Mouse (Mus musculus): ENCODE results near the gene Cth.
"Not testable (repeated sequence)": the region's sequence is repeated elsewhere in the genome, so short reads cannot be mapped to it uniquely, and the experiment has no call there.

The Cth gene

GRCm38 (mm10) chr3:157924692-157925328, at the start of gene Cth:
Gene Cth, minus strand, starts transcription at chr3:157925077.
- peak; percentile 89 to 94 for DNase-seq

- DNase-seq: no peak
Measured at GRCm38 (mm10) chr3:157973236-157973635, 48.4 kb upstream of the Cth start.

- no peak for DNase-seq
Measured at GRCm38 (mm10) chr3:157971151-157971550, 46.3 kb upstream of the Cth start.

GRCm38 (mm10) chr3:157957320-157957719, 32.4 kb upstream of the Cth start:
- DNase-seq: no peak

- no peak for DNase-seq
Measured at GRCm38 (mm10) chr3:157956201-157956600, 31.3 kb upstream of the Cth start.

GRCm38 (mm10) chr3:157955466-157955865, 30.6 kb upstream of the Cth start:
- DNase-seq: no peak

- no peak for DNase-seq
Measured at GRCm38 (mm10) chr3:157952716-157953115, 27.8 kb upstream of the Cth start.

GRCm38 (mm10) chr3:157947383-157948280, 22.8 kb upstream of the Cth start:
- DNase-seq: peak in 1 of 2 experiments; percentile 60

GRCm38 (mm10) chr3:157946843-157947358, 22.0 kb upstream of the Cth start, which contains the start of gene Ankrd13c:
Gene Ankrd13c, plus strand, starts transcription at chr3:157947239.
- DNase-seq: peak; percentile 95 to 96

GRCm38 (mm10) chr3:157938585-157938984, 13.7 kb upstream of the Cth start:
- no peak for DNase-seq

GRCm38 (mm10) chr3:157934301-157934823, 9.5 kb upstream of the Cth start:
- DNase-seq: no peak

- not testable (repeated sequence) for DNase-seq
Measured at GRCm38 (mm10) chr3:157933223-157933622, 8.3 kb upstream of the Cth start.

GRCm38 (mm10) chr3:157932074-157932473, 7.2 kb upstream of the Cth start:
- DNase-seq: no peak

- no peak for DNase-seq
Measured at GRCm38 (mm10) chr3:157931592-157931991, 6.7 kb upstream of the Cth start.

- DNase-seq: no peak
Measured at GRCm38 (mm10) chr3:157929417-157929816, 4.5 kb upstream of the Cth start.

- DNase-seq: no peak
Measured at GRCm38 (mm10) chr3:157928731-157929130, 3.9 kb upstream of the Cth start.

- no peak for DNase-seq
Measured at GRCm38 (mm10) chr3:157926761-157927160, 1.9 kb upstream of the Cth start.

GRCm38 (mm10) chr3:157925706-157926510, 1.0 kb upstream of the Cth start:
- no peak for DNase-seq

GRCm38 (mm10) chr3:157923268-157923835, 1.5 kb downstream of the Cth start:
- DNase-seq: no peak

GRCm38 (mm10) chr3:157921376-157921775, 3.5 kb downstream of the Cth start:
- no peak for DNase-seq

GRCm38 (mm10) chr3:157916336-157916735, 8.5 kb downstream of the Cth start:
- DNase-seq: no peak

- no peak for DNase-seq
Measured at GRCm38 (mm10) chr3:157912155-157912554, 12.7 kb downstream of the Cth start.

Data from cerebellum, postnatal 10 days (tissue).